In the genomic region with DNA sequence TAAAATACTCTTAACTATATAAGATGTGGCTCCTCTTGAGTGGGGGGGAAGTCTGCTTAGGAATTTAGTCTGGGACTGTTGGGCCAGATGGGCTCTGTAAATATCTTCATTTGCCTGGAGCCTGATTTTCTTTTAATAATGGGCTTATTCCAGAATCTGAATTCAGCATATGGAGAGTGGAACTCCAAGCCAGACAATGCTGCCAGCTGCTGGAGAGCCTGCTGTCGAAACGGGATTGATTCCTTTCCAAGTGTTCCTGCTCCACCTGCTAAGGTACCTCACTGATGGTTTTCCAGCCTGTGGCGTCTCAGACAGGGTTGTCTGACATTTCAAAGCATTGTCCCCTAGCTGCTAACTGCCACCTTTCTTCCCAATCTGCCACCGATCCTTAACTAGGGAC, we compare ENCODE assay signal across 18 mouse cellular contexts. TPM values are rescaled to one million over a fixed set of nuclear protein-coding genes. Genes with fewer than 3 reads are reported as not detected.
A peak's percentile ranks its signal among the peaks of the same experiment; 100 is the strongest.
DNase-seq lines count a peak whose midpoint lies in the region; ATAC-seq and TF ChIP-seq lines count a peak whose summit lies in the region.
"Had no signal": no experiment of that assay in that cellular context is flagged by ENCODE, and none has a peak within 500 bp of the region (broad histone marks: within the 10 kb centered on the region; RNA-seq: fewer than 3 reads in every experiment).

No protein-coding gene starts in this region.

- 0 out of 2 replicates have a peak, but pooled peaks have one; percentile 35 for ATAC-seq in forebrain, embryonic 15.5 days (replicated peaks)
- no peak for ATAC-seq in intestine, embryonic 15.5 days

- no peak for DNase-seq in forebrain, embryonic 10.5 days (ENCODE audit: extremely low spot score, low spot score)
- DNase-seq in brain, embryonic 14.5 days (ENCODE audit: low read depth): peak; percentile 69
- DNase-seq in cerebellum, postnatal 14 days: peak; percentile 39 to 43
- peak; percentile 80 for DNase-seq in layer of hippocampus, adult 9-11 months
- no peak for DNase-seq in adrenal gland, adult 8-10 months
- DNase-seq: adrenal gland, adult 2 months; B cell, adult 2 months; lung, adult 18-20 months; lung, postnatal 36 days; retina, postnatal 1 day; thymus, postnatal 25 days had no signal

- H3K27ac ChIP-seq in forebrain, embryonic 15.5 days (replicated peaks): no peak overlapping the region; the same call in 1 of the 2 replicates
- no peak overlapping the region for H3K27ac ChIP-seq in forebrain, embryonic 10.5 days
- H3K27ac ChIP-seq in intestine, embryonic 15.5 days: no peak overlapping the region
- H3K27ac ChIP-seq: hindbrain, embryonic 10.5 days; kidney, postnatal 0 days; limb, embryonic 15.5 days; midbrain, embryonic 12.5 days had no signal

- H3K4me1 ChIP-seq in forebrain, embryonic 15.5 days: peaks cover 6% of the 10 kb centered on the region; the same call in 1 of the 2 replicates
- no peaks in the 10 kb centered on the region for H3K4me1 ChIP-seq in forebrain, embryonic 10.5 days
- H3K4me1 ChIP-seq in intestine, embryonic 15.5 days (replicated peaks): no peaks in the 10 kb centered on the region
- H3K4me1 ChIP-seq: limb, embryonic 15.5 days; midbrain, embryonic 12.5 days had no signal

- WGBS in forebrain, embryonic 15.5 days: 44% methylated on average over 4 of the region's 4 CpGs
- WGBS in forebrain, embryonic 10.5 days: 76% methylated on average over 4 of the region's 4 CpGs
- WGBS in intestine, embryonic 15.5 days: 67% methylated on average over 4 of the region's 4 CpGs

- TF ChIP-seq CTCF in brain, embryonic 14.5 days (IDR thresholded peaks at IDR 0.05; ENCODE audit: borderline replicate concordance, extremely low read depth, insufficient read depth, insufficient read length): no peak

- H3K9me3 ChIP-seq in forebrain, embryonic 15.5 days: no peaks in the 10 kb centered on the region
- no peaks in the 10 kb centered on the region for H3K9me3 ChIP-seq in forebrain, embryonic 10.5 days
- H3K9me3 ChIP-seq in intestine, embryonic 15.5 days: no peaks in the 10 kb centered on the region
- H3K9me3 ChIP-seq: hindbrain, embryonic 10.5 days; limb, embryonic 15.5 days; midbrain, embryonic 12.5 days had no signal

- H3K9ac ChIP-seq in forebrain, embryonic 15.5 days (replicated peaks): no peak overlapping the region
- no peak overlapping the region for H3K9ac ChIP-seq in intestine, embryonic 15.5 days
- H3K9ac ChIP-seq: limb, embryonic 15.5 days; midbrain, embryonic 12.5 days had no signal

- H3K4me3 ChIP-seq in forebrain, embryonic 15.5 days: no peak overlapping the region
- no peak overlapping the region for H3K4me3 ChIP-seq in forebrain, embryonic 10.5 days
- H3K4me3 ChIP-seq in intestine, embryonic 15.5 days (replicated peaks): no peak overlapping the region
- H3K4me3 ChIP-seq: hindbrain, embryonic 10.5 days; limb, embryonic 15.5 days; midbrain, embryonic 12.5 days; myocyte had no signal

- H3K4me2 ChIP-seq in forebrain, embryonic 15.5 days (replicated peaks): no peak overlapping the region
- H3K4me2 ChIP-seq in intestine, embryonic 15.5 days (replicated peaks): no peak overlapping the region
- H3K4me2 ChIP-seq: limb, embryonic 15.5 days; midbrain, embryonic 12.5 days had no signal

- no peak for TF ChIP-seq POLR2A in brain, embryonic 14.5 days (IDR thresholded peaks at IDR 0.05; ENCODE audit: borderline replicate concordance, extremely low read depth, insufficient read depth, insufficient read length, poor library complexity, severe bottlenecking)

- no peaks in the 10 kb centered on the region for H3K27me3 ChIP-seq in forebrain, embryonic 15.5 days
- no peaks in the 10 kb centered on the region for H3K27me3 ChIP-seq in forebrain, embryonic 10.5 days (ENCODE audit: poor library complexity, severe bottlenecking)
- no peaks in the 10 kb centered on the region for H3K27me3 ChIP-seq in intestine, embryonic 15.5 days (replicated peaks)
- H3K27me3 ChIP-seq: limb, embryonic 15.5 days; midbrain, embryonic 12.5 days had no signal

- H3K36me3 ChIP-seq in forebrain, embryonic 15.5 days: no peaks in the 10 kb centered on the region
- H3K36me3 ChIP-seq in forebrain, embryonic 10.5 days (replicated peaks): no peaks in the 10 kb centered on the region
- H3K36me3 ChIP-seq in intestine, embryonic 15.5 days: no peaks in the 10 kb centered on the region
- H3K36me3 ChIP-seq: hindbrain, embryonic 10.5 days; limb, embryonic 15.5 days; midbrain, embryonic 12.5 days had no signal

RNA-seq across cellular contexts. Expression of a gene that starts 12.6 kb away (rescaled TPM):
- polyA plus RNA-seq in forebrain, embryonic 15.5 days (2015; fragmentation: Nextera tagmentation; extraction: Ambion mirVana): 27.6 and 30.2 TPM in 2 replicates
- 10.9 and 12.6 TPM in 2 replicates for polyA plus RNA-seq in forebrain, embryonic 10.5 days (2016; fragmentation: Nextera tagmentation; extraction: Ambion mirVana)
- 36.3 and 40.9 TPM in 2 replicates for polyA plus RNA-seq in brain, embryonic 14.5 days (2012; rRNA removed)
- 100 to 1,000 TPM; 102 to 154 (median 134) TPM for total RNA-seq in adrenal gland, adult 8-10 months (2022)
- polyA plus RNA-seq in intestine, embryonic 15.5 days (2015; fragmentation: Nextera tagmentation; extraction: Ambion mirVana): 12.8 and 13.0 TPM in 2 replicates

Comparison
In these comparisons a context has a peak if more than half of its experiments do, and no peak if none do; other contexts are left out.
1. DNase-seq: peak in brain, embryonic 14.5 days (single experiment), cerebellum, postnatal 14 days (2 of 2) and layer of hippocampus, adult 9-11 months (single experiment); none in forebrain, embryonic 10.5 days (single experiment) and adrenal gland, adult 8-10 months (single experiment).